Mouse (Mus musculus) bone marrow macrophage, adult 2 months (primary cell): ENCODE results near the gene Pkm.

ENCODE experiments used
- CTCF ChIP-seq: IDR thresholded peaks from 2 replicates; pipeline ENCODE4 v1.5.1; 2012; ENCODE audit warnings: low read depth, mild to moderate bottlenecking, low read length, moderate library complexity
- POLR2A ChIP-seq: IDR thresholded peaks from 2 replicates; pipeline ENCODE4 v1.6.1; 2012; ENCODE audit warnings: mild to moderate bottlenecking, low read depth, low read length, borderline replicate concordance

GRCm38 (mm10) chr9:59659036-59660026 lies 3.2 kb downstream of the Pkm start:
- no peak; the same call in 1 of the 2 replicates for TF ChIP-seq CTCF
- TF ChIP-seq POLR2A: no peak
